Mouse (Mus musculus) liver, embryonic 14.5 days (tissue): ENCODE data around the gene Tom1l2.
A peak's percentile ranks its signal among the peaks of the same experiment; 100 is the strongest.

Source experiments
- CTCF ChIP-seq: IDR thresholded peaks from 2 replicates; pipeline ENCODE4 v1.5.1; 2016; ENCODE audit warnings: antibody characterized with exemption, low read depth, control low read depth
- EP300 ChIP-seq: IDR thresholded peaks from 2 replicates; pipeline ENCODE4 v1.6.1; 2016; ENCODE audit warnings: antibody characterized with exemption, low read depth

DNA sequence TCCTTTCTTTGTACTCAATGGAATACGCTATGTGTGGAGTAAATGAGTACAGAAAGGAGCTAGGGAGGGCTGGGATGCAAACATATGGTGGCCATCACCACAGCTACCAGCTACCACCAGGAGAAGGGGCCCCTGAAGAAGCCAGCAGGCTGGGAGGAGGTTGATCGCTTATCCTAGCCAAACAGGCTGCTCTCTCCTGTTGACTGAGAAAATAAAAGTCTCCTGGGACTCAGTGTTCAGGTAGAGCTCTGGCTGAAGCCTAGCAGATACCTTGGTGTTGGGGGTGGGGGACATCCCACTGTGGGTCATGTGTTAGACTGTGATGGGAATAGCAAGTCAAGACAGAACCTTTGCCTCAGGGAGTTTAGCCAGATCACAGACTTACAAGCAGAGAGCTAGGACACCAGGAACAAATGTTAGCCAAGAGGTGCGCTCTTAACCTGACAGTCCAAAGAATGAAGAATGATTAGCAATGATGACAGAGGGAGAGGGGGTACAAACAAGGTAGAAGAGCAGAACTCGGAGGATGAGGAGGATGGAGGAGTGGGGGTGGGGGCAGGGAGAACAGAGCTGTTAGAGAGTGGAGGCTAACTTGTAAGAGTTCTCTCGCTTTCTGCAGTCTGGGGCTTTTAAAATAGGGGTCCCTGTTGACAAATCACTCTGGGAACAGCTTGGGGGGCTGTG is 57.9 kb downstream of the Tom1l2 start:
- peak; percentile 72; the same call in 1 of the 2 replicates for TF ChIP-seq EP300
- TF ChIP-seq CTCF: peak; percentile 44
